Mouse (Mus musculus): Measurements from ENCODE around the gene Nprl3.
"Not testable (repeated sequence)": the region's sequence is repeated elsewhere in the genome, so short reads cannot be mapped to it uniquely, and the experiment has no call there.

Nprl3 gene

GRCm38 (mm10) chr11:32267188-32267884 is at the start of gene Nprl3:
Gene Nprl3, minus strand, starts transcription at chr11:32267707.
- DNase-seq (ENCODE audit: low read depth, low spot score) = peak; percentile 89

GRCm38 (mm10) chr11:32316009-32316408 is 48.5 kb upstream of the Nprl3 start:
- DNase-seq (ENCODE audit: low read depth, low spot score) = no peak

- no peak for DNase-seq (ENCODE audit: low read depth, low spot score)
Measured at GRCm38 (mm10) chr11:32309928-32310327, 42.4 kb upstream of the Nprl3 start.

GRCm38 (mm10) chr11:32309446-32309845 is 41.9 kb upstream of the Nprl3 start:
- no peak for DNase-seq (ENCODE audit: low read depth, low spot score)

- no peak for DNase-seq (ENCODE audit: low read depth, low spot score)
Measured at GRCm38 (mm10) chr11:32307006-32307405, 39.5 kb upstream of the Nprl3 start.

- no peak for DNase-seq (ENCODE audit: low read depth, low spot score)
Measured at GRCm38 (mm10) chr11:32303455-32303854, 35.9 kb upstream of the Nprl3 start.

GRCm38 (mm10) chr11:32302824-32303419 is 35.4 kb upstream of the Nprl3 start:
- peak; percentile 82 for DNase-seq (ENCODE audit: low read depth, low spot score)

- DNase-seq (ENCODE audit: low read depth, low spot score) = no peak
Measured at GRCm38 (mm10) chr11:32301506-32301905, 34.0 kb upstream of the Nprl3 start.

- no peak for DNase-seq (ENCODE audit: low read depth, low spot score)
Measured at GRCm38 (mm10) chr11:32300279-32301267, 33.1 kb upstream of the Nprl3 start.

- DNase-seq (ENCODE audit: low read depth, low spot score) = not testable (repeated sequence)
Measured at GRCm38 (mm10) chr11:32299865-32300264, 32.4 kb upstream of the Nprl3 start, which contains the start of gene Hbq1a. Gene Hbq1a, plus strand, starts transcription at chr11:32300069.

- no peak for DNase-seq (ENCODE audit: low read depth, low spot score)
Measured at GRCm38 (mm10) chr11:32298532-32298918, 31.0 kb upstream of the Nprl3 start.

GRCm38 (mm10) chr11:32297866-32298531 is 30.5 kb upstream of the Nprl3 start:
- DNase-seq (ENCODE audit: low read depth, low spot score) = no peak

GRCm38 (mm10) chr11:32297417-32297816 is 29.9 kb upstream of the Nprl3 start:
- DNase-seq (ENCODE audit: low read depth, low spot score) = not testable (repeated sequence)

GRCm38 (mm10) chr11:32296203-32296602 is 28.7 kb upstream of the Nprl3 start, which contains the start of gene Hba-a2:
Gene Hba-a2, plus strand, starts transcription at chr11:32296489.
- not testable (repeated sequence) for DNase-seq (ENCODE audit: low read depth, low spot score)

- DNase-seq (ENCODE audit: low read depth, low spot score) = not testable (repeated sequence)
Measured at GRCm38 (mm10) chr11:32293479-32293878, 26.0 kb upstream of the Nprl3 start.

- DNase-seq (ENCODE audit: low read depth, low spot score) = not testable (repeated sequence)
Measured at GRCm38 (mm10) chr11:32292819-32293218, 25.3 kb upstream of the Nprl3 start.

GRCm38 (mm10) chr11:32287493-32287825 is 20.0 kb upstream of the Nprl3 start:
- DNase-seq (ENCODE audit: low read depth, low spot score) = no peak

GRCm38 (mm10) chr11:32286695-32287492 is 19.4 kb upstream of the Nprl3 start, which contains the start of gene Hbq1b:
Gene Hbq1b, plus strand, starts transcription at chr11:32286965.
- DNase-seq (ENCODE audit: low read depth, low spot score) = not testable (repeated sequence)

GRCm38 (mm10) chr11:32285887-32286286 is 18.4 kb upstream of the Nprl3 start:
- not testable (repeated sequence) for DNase-seq (ENCODE audit: low read depth, low spot score)

GRCm38 (mm10) chr11:32285031-32285775 is 17.7 kb upstream of the Nprl3 start:
- DNase-seq (ENCODE audit: low read depth, low spot score) = no peak
